Mouse (Mus musculus): ENCODE data around the gene Prlh.

GRCm38 (mm10) chr1:90904729-90905404, 48.0 kb upstream of the Prlh start:
- TF ChIP-seq CTCF (IDR thresholded peaks at IDR 0.05; ENCODE audit: insufficient read depth, low read depth, low read length), result no peak
- TF ChIP-seq POLR2A (IDR thresholded peaks at IDR 0.05; ENCODE audit: insufficient read depth, low read depth, low read length), result no peak

Measured in olfactory bulb, adult 2 months (tissue).